Mouse (Mus musculus): ENCODE data around the gene Ilk. TPM values are rescaled to one million over a fixed set of nuclear protein-coding genes. Genes with fewer than 3 reads are reported as not detected.
"Not testable (repeated sequence)": the region's sequence is repeated elsewhere in the genome, so short reads cannot be mapped to it uniquely, and the experiment has no call there.

Gene Ilk
- total RNA-seq (2014; fragmentation: Nextera tagmentation) (134 and 140 TPM in 2 replicates), total RNA-seq (2017) (117 and 130 TPM in 2 replicates)

- ATAC-seq (replicated peaks; ENCODE audit: low FRiP score, low TSS enrichment, poor library complexity, severe bottlenecking) = peak; percentile 79
Measured at GRCm38 (mm10) chr7:105736264-105736901, at the start of gene Ilk. Gene Ilk (plus strand): TSS chr7:105736592.

GRCm38 (mm10) chr7:105690875-105691274 lies 45.5 kb upstream of the Ilk start:
- ATAC-seq (replicated peaks; ENCODE audit: low FRiP score, low TSS enrichment, poor library complexity, severe bottlenecking) = no peak

GRCm38 (mm10) chr7:105703184-105703583 lies 33.2 kb upstream of the Ilk start:
- ATAC-seq (replicated peaks; ENCODE audit: low FRiP score, low TSS enrichment, poor library complexity, severe bottlenecking) = no peak

- ATAC-seq (replicated peaks; ENCODE audit: low FRiP score, low TSS enrichment, poor library complexity, severe bottlenecking) = no peak
Measured at GRCm38 (mm10) chr7:105703816-105704215, 32.6 kb upstream of the Ilk start.

GRCm38 (mm10) chr7:105708733-105709132 lies 27.7 kb upstream of the Ilk start:
- peak; percentile 97 for ATAC-seq (replicated peaks; ENCODE audit: low FRiP score, low TSS enrichment, poor library complexity, severe bottlenecking)

- no peak for ATAC-seq (replicated peaks; ENCODE audit: low FRiP score, low TSS enrichment, poor library complexity, severe bottlenecking)
Measured at GRCm38 (mm10) chr7:105715366-105715765, 21.0 kb upstream of the Ilk start.

- ATAC-seq (replicated peaks; ENCODE audit: low FRiP score, low TSS enrichment, poor library complexity, severe bottlenecking) = no peak
Measured at GRCm38 (mm10) chr7:105721916-105722315, 14.5 kb upstream of the Ilk start.

- peak; percentile 93 for ATAC-seq (replicated peaks; ENCODE audit: low FRiP score, low TSS enrichment, poor library complexity, severe bottlenecking)
Measured at GRCm38 (mm10) chr7:105726144-105726979, 10.0 kb upstream of the Ilk start.

- no peak for ATAC-seq (replicated peaks; ENCODE audit: low FRiP score, low TSS enrichment, poor library complexity, severe bottlenecking)
Measured at GRCm38 (mm10) chr7:105726980-105727325, 9.4 kb upstream of the Ilk start.

- ATAC-seq (replicated peaks; ENCODE audit: low FRiP score, low TSS enrichment, poor library complexity, severe bottlenecking) = no peak
Measured at GRCm38 (mm10) chr7:105728701-105729428, 7.5 kb upstream of the Ilk start.

GRCm38 (mm10) chr7:105733836-105734235 lies 2.6 kb upstream of the Ilk start:
- ATAC-seq (replicated peaks; ENCODE audit: low FRiP score, low TSS enrichment, poor library complexity, severe bottlenecking) = no peak

- no peak for ATAC-seq (replicated peaks; ENCODE audit: low FRiP score, low TSS enrichment, poor library complexity, severe bottlenecking)
Measured at GRCm38 (mm10) chr7:105734826-105735225, 1.6 kb upstream of the Ilk start.

GRCm38 (mm10) chr7:105735464-105735863 lies 928 bp upstream of the Ilk start:
- ATAC-seq (replicated peaks; ENCODE audit: low FRiP score, low TSS enrichment, poor library complexity, severe bottlenecking) = not testable (repeated sequence)

- ATAC-seq (replicated peaks; ENCODE audit: low FRiP score, low TSS enrichment, poor library complexity, severe bottlenecking) = peak; percentile 40
Measured at GRCm38 (mm10) chr7:105736911-105737521, 624 bp downstream of the Ilk start, which contains the start of gene Rrp8. Gene Rrp8 (minus strand): TSS chr7:105737385.

GRCm38 (mm10) chr7:105737648-105738047 lies 1.3 kb downstream of the Ilk start:
- no peak for ATAC-seq (replicated peaks; ENCODE audit: low FRiP score, low TSS enrichment, poor library complexity, severe bottlenecking)

- no peak for ATAC-seq (replicated peaks; ENCODE audit: low FRiP score, low TSS enrichment, poor library complexity, severe bottlenecking)
Measured at GRCm38 (mm10) chr7:105738286-105738685, 1.9 kb downstream of the Ilk start.

- no peak for ATAC-seq (replicated peaks; ENCODE audit: low FRiP score, low TSS enrichment, poor library complexity, severe bottlenecking)
Measured at GRCm38 (mm10) chr7:105738948-105739347, 2.6 kb downstream of the Ilk start.

- no peak for ATAC-seq (replicated peaks; ENCODE audit: low FRiP score, low TSS enrichment, poor library complexity, severe bottlenecking)
Measured at GRCm38 (mm10) chr7:105740089-105740795, 3.9 kb downstream of the Ilk start.

- no peak for ATAC-seq (replicated peaks; ENCODE audit: low FRiP score, low TSS enrichment, poor library complexity, severe bottlenecking)
Measured at GRCm38 (mm10) chr7:105740851-105741250, 4.5 kb downstream of the Ilk start.
